Mouse (Mus musculus) midbrain, embryonic 14.5 days (tissue): ENCODE data around the gene Parp8. TPM values are rescaled to one million over a fixed set of nuclear protein-coding genes. Genes with fewer than 3 reads are reported as not detected.

Source experiments
- ATAC-seq: fragments of 200-750 bp; cut with Nextera tagmentation; 2 replicates; pipeline ENCODE4 v1.8.0; 2017; ENCODE audit warnings: moderate number of reproducible peaks, moderate library complexity; ENCODE audit not compliant: low FRiP score, low TSS enrichment
- DNase-seq: peaks from one replicate; pipeline ENCODE4 v3.0.0-alpha.2; 2015
- H3K27ac ChIP-seq: fragments of 300-500 bp; sonication (generic); replicated peaks from 2 replicates; pipeline ENCODE4 v1.5.1; 2014; ENCODE audit warnings: mild to moderate bottlenecking, low read depth, low read length, moderate library complexity
- H3K27me3 ChIP-seq: fragments of 300-500 bp; sonication (generic); 2 replicates; pipeline ENCODE4 v1.6.1; 2014; ENCODE audit warnings: low read length, control low read depth, mixed read lengths; ENCODE audit not compliant: control insufficient read depth, insufficient read depth
- H3K36me3 ChIP-seq: fragments of 300-500 bp; sonication (generic); 2 replicates; pipeline ENCODE4 v1.6.1; 2014; ENCODE audit warnings: low read length, control low read depth; ENCODE audit not compliant: control insufficient read depth, insufficient read depth
- H3K4me1 ChIP-seq: fragments of 300-500 bp; sonication (generic); 2 replicates; pipeline ENCODE4 v1.6.1; 2014; ENCODE audit warnings: mild to moderate bottlenecking, antibody characterized with exemption, low read length, control low read depth; ENCODE audit not compliant: control insufficient read depth, insufficient read depth
- H3K4me2 ChIP-seq: fragments of 300-500 bp; sonication (generic); 2 replicates; pipeline ENCODE4 v1.6.1; 2014; ENCODE audit warnings: mild to moderate bottlenecking, low read length, moderate library complexity
- H3K4me3 ChIP-seq: fragments of 300-500 bp; sonication (generic); replicated peaks from 2 replicates; pipeline ENCODE4 v1.5.1; 2014; ENCODE audit warnings: low read depth, low read length
- H3K9ac ChIP-seq: fragments of 300-500 bp; sonication (generic); replicated peaks from 2 replicates; pipeline ENCODE4 v1.6.1; 2014; ENCODE audit warnings: mild to moderate bottlenecking, low read length, moderate library complexity
- H3K9me3 ChIP-seq: fragments of 300-500 bp; sonication (generic); 2 replicates; pipeline ENCODE4 v1.6.1; 2016; ENCODE audit warnings: low read length, control low read depth, mixed read lengths; ENCODE audit not compliant: control insufficient read depth
- WGBS: fragments of 180-500 bp; shearing (Covaris S2); extraction: QIAGEN DNeasy Blood & Tissue Kit; methylation state at CpG from one replicate; pipeline ENCODE4 v1.1.7; 2014; 5-methylcytosine and 5-hydroxymethylcytosine counted together
- polyA plus RNA-seq: library from polyadenylated mRNA; unstranded; fragments of >200 nt; fragmentation: Nextera tagmentation; extraction: Ambion mirVana; gene quantifications from 2 replicates; pipeline ENCODE4 v1.2.1, GENCODE M21; 2014

Parp8 gene
- polyA plus RNA-seq, 1 experiment from 2014 or later, result 36.9 TPM

GRCm38 (mm10) chr13:116962480-116963462 is 62.6 kb downstream of the Parp8 start:
- no peak for ATAC-seq

GRCm38 (mm10) chr13:116958776-116959589 is 66.4 kb downstream of the Parp8 start:
- Histone ChIP-seq H3K4me1 (no peaks in the 10 kb centered on the region), H3K9me3 (no peaks in the 10 kb centered on the region), H3K27me3 (no peaks in the 10 kb centered on the region), H3K4me3 (no peak overlapping the region), H3K9ac (no peak overlapping the region), H3K36me3 (no peaks in the 10 kb centered on the region), H3K4me2 (no peak overlapping the region), H3K27ac (no peak overlapping the region)
- DNase-seq, result no peak
- 77% methylated on average over 7 of the region's 7 CpGs for WGBS
- no peak for ATAC-seq

More at GRCm38 (mm10) chr13:116962480-116963462, 62.6 kb downstream of the Parp8 start:
- no peaks in the 10 kb centered on the region for H3K36me3 ChIP-seq
- no peaks in the 10 kb centered on the region for H3K27me3 ChIP-seq
- no peaks in the 10 kb centered on the region for H3K4me1 ChIP-seq
- H3K9ac ChIP-seq, result no peak overlapping the region
- no peak overlapping the region for H3K4me3 ChIP-seq
- DNase-seq, result no peak
- no peaks in the 10 kb centered on the region for H3K9me3 ChIP-seq
- no peak overlapping the region for H3K4me2 ChIP-seq
- no peak overlapping the region for H3K27ac ChIP-seq
- 80% methylated on average over 15 of the region's 15 CpGs for WGBS

GRCm38 (mm10) chr13:116957577-116957976 is 67.8 kb downstream of the Parp8 start:
- no peak overlapping the region for H3K9ac ChIP-seq
- H3K4me1 ChIP-seq, result no peaks in the 10 kb centered on the region
- no peak overlapping the region for H3K4me2 ChIP-seq
- no peak overlapping the region for H3K4me3 ChIP-seq
- no peak overlapping the region for H3K27ac ChIP-seq
- 91% methylated on average over 3 of the region's 3 CpGs for WGBS
- H3K27me3 ChIP-seq, result no peaks in the 10 kb centered on the region
- H3K36me3 ChIP-seq, result no peaks in the 10 kb centered on the region
- ATAC-seq, result no peak
- no peaks in the 10 kb centered on the region for H3K9me3 ChIP-seq
- no peak for DNase-seq

GRCm38 (mm10) chr13:116951336-116951735 is 74.0 kb downstream of the Parp8 start:
- Histone ChIP-seq H3K36me3 (no peaks in the 10 kb centered on the region), H3K4me2 (no peak overlapping the region), H3K27me3 (no peaks in the 10 kb centered on the region), H3K4me1 (no peaks in the 10 kb centered on the region), H3K9me3 (no peaks in the 10 kb centered on the region), H3K4me3 (no peak overlapping the region), H3K9ac (no peak overlapping the region), H3K27ac (no peak overlapping the region)
- WGBS, result 98% methylated on average over 3 of the region's 3 CpGs
- no peak for ATAC-seq
- no peak for DNase-seq

- H3K4me2 ChIP-seq, result no peak overlapping the region
- no peak overlapping the region for H3K9ac ChIP-seq
- no peaks in the 10 kb centered on the region for H3K27me3 ChIP-seq
- 0 out of 2 replicates have a peak, but pooled peaks cover 3% of the 10 kb centered on the region for H3K4me1 ChIP-seq
- 56% methylated on average over 4 of the region's 4 CpGs for WGBS
- no peaks in the 10 kb centered on the region for H3K36me3 ChIP-seq
- H3K4me3 ChIP-seq, result no peak overlapping the region
- DNase-seq (no peak), ATAC-seq (no peak)
- no peak overlapping the region for H3K27ac ChIP-seq
- no peaks in the 10 kb centered on the region for H3K9me3 ChIP-seq
These were observed 75.8 kb downstream of the Parp8 start for GRCm38 (mm10) chr13:116949527-116949926.

- 0 out of 2 replicates have a peak, but pooled peaks cover 3% of the 10 kb centered on the region for H3K4me1 ChIP-seq
- H3K9ac ChIP-seq, result no peak overlapping the region
- no peaks in the 10 kb centered on the region for H3K9me3 ChIP-seq
- 92% methylated on average over 6 of the region's 6 CpGs for WGBS
- H3K27ac ChIP-seq, result no peak overlapping the region
- H3K27me3 ChIP-seq, result no peaks in the 10 kb centered on the region
- no peaks in the 10 kb centered on the region for H3K36me3 ChIP-seq
- ATAC-seq (no peak), DNase-seq (no peak)
- H3K4me3 ChIP-seq, result no peak overlapping the region
- H3K4me2 ChIP-seq, result no peak overlapping the region
These were observed 76.3 kb downstream of the Parp8 start for GRCm38 (mm10) chr13:116949056-116949455.

GRCm38 (mm10) chr13:116948299-116948659 is 77.1 kb downstream of the Parp8 start:
- DNase-seq, result no peak
- H3K9me3 ChIP-seq, result no peaks in the 10 kb centered on the region
- WGBS, result 76% methylated on average over 5 of the region's 5 CpGs
- no peaks in the 10 kb centered on the region for H3K36me3 ChIP-seq
- no peaks in the 10 kb centered on the region for H3K27me3 ChIP-seq
- ATAC-seq, result no peak
- no peak overlapping the region for H3K27ac ChIP-seq
- no peak overlapping the region for H3K9ac ChIP-seq
- H3K4me2 ChIP-seq, result no peak overlapping the region
- no peak overlapping the region for H3K4me3 ChIP-seq
- H3K4me1 ChIP-seq, result 0 out of 2 replicates have a peak, but pooled peaks cover 3% of the 10 kb centered on the region

GRCm38 (mm10) chr13:116947611-116948298 is 77.6 kb downstream of the Parp8 start:
- no peak overlapping the region for H3K9ac ChIP-seq
- no peak for DNase-seq
- WGBS, result 60% methylated on average over 9 of the region's 9 CpGs
- no peaks in the 10 kb centered on the region for H3K27me3 ChIP-seq
- H3K4me2 ChIP-seq, result no peak overlapping the region
- H3K9me3 ChIP-seq, result no peaks in the 10 kb centered on the region
- H3K27ac ChIP-seq, result no peak overlapping the region
- H3K4me3 ChIP-seq, result no peak overlapping the region
- H3K36me3 ChIP-seq, result no peaks in the 10 kb centered on the region
- 0 out of 2 replicates have a peak, but pooled peaks cover 3% of the 10 kb centered on the region for H3K4me1 ChIP-seq
- no peak for ATAC-seq
